Mouse (Mus musculus): ENCODE data around the gene Cnn1.

DNA sequence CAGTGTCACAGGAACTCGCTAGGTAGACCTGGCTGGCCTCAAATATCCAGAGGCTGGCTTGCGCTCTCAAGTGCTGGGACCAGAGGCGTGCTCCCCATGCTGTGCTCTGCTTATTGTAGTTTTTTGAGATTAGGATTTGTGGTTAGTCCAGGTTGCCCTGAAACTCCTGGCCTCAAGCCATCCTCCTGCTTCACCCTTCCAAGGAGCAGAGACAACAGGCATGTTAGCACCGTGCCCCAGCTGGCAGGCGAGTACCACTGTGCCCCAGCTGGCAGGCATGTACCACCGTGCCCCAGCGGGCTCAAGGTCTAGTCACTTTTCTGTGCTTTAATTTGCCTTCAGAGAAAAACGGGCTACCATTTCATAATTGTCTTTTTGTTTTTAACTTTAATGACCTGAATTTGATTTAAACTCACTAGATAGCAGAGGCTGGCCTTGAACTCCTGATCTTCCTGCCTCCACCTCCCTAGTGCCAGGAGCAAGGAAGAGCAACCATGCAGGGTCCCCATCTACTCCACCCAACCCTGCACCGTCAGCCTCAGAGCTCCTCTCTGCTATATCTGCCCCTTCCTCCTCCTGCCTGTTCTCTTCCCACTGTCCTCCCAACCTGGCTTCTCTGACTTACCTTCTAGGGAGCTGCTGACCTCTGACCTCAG, 36.1 kb downstream of the Cnn1 start:
- TF ChIP-seq EP300 (IDR thresholded peaks at IDR 0.05; ENCODE audit: insufficient read depth, low read depth, low read length) (no peak), POLR2A (IDR thresholded peaks at IDR 0.05; ENCODE audit: insufficient read depth, low read depth, low read length) (no peak)
